ENCODE assay signal across 17 mouse cellular contexts in the genomic region with DNA sequence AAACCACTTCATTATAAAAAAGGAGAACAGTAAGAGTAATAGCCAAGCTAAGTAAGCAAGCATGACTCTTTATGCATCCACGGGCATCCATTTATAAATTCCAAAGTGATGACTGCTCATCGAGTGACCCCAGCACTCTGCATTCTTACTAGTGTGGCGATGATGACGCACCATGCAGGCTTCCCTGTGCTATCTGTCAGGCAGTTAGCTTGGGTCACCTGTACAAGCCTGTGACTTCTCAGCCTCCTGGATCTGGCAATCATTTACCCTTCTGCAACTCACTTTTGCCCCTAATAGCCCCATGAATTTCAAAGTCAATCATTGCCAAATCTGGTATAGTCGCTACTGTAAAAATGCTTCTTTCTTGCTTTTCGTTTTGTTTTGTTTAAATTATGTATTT.
DNase-seq lines count a peak whose midpoint lies in the region; ATAC-seq and TF ChIP-seq lines count a peak whose summit lies in the region.
"Had no signal": no experiment of that assay in that cellular context is flagged by ENCODE, and none has a peak within 500 bp of the region (broad histone marks: within the 10 kb centered on the region; RNA-seq: fewer than 3 reads in every experiment).

No protein-coding gene starts in this region.

- 73% methylated on average over 6 of the region's 6 CpGs for WGBS in lung, postnatal 0 days
- WGBS in intestine, embryonic 16.5 days, result 61% methylated on average over 6 of the region's 6 CpGs
- 64% methylated on average over 6 of the region's 6 CpGs for WGBS in kidney, postnatal 0 days

- H3K4me3 ChIP-seq in lung, postnatal 0 days (ENCODE audit: low read depth, low read length), result no peak overlapping the region
- H3K4me3 ChIP-seq in intestine, embryonic 16.5 days (ENCODE audit: low read length), result no peak overlapping the region
- no peak overlapping the region for H3K4me3 ChIP-seq in kidney, postnatal 0 days (replicated peaks; ENCODE audit: low read depth, low read length)
- H3K4me3 ChIP-seq: embryonic facial prominence, embryonic 15.5 days; forebrain, embryonic 10.5 days had no signal

- H3K9me3 ChIP-seq in lung, postnatal 0 days (ENCODE audit: low read length), result no peaks in the 10 kb centered on the region
- H3K9me3 ChIP-seq in intestine, embryonic 16.5 days (ENCODE audit: control insufficient read depth, low read length), result no peaks in the 10 kb centered on the region
- no peaks in the 10 kb centered on the region for H3K9me3 ChIP-seq in kidney, postnatal 0 days (replicated peaks; ENCODE audit: low read length)
- H3K9me3 ChIP-seq: embryonic facial prominence, embryonic 15.5 days; forebrain, embryonic 10.5 days had no signal

- H3K9ac ChIP-seq in lung, postnatal 0 days (replicated peaks; ENCODE audit: low read depth), result no peak overlapping the region
- no peak overlapping the region for H3K9ac ChIP-seq in intestine, embryonic 16.5 days (ENCODE audit: low read depth, low read length)
- no peak overlapping the region for H3K9ac ChIP-seq in kidney, postnatal 0 days (ENCODE audit: low read depth, low read length)
- H3K9ac ChIP-seq: embryonic facial prominence, embryonic 15.5 days; hindbrain, embryonic 14.5 days had no signal

- DNase-seq in lung, postnatal 0 days (ENCODE audit: low spot score), result no peak
- no peak for DNase-seq in lung, postnatal 36 days
- DNase-seq in kidney, postnatal 0 days (ENCODE audit: low spot score), result peak; percentile 49
- DNase-seq in yolk sac, embryonic 10.5 days (ENCODE audit: low spot score), result peak; percentile 40
- DNase-seq in retina, postnatal 1 day, result no peak
- DNase-seq in cerebellum, adult 9-11 months, result no peak
- no peak for DNase-seq in thymus, adult 18-20 months
- DNase-seq: B cell, adult 2 months; cerebellum, postnatal 10 days; heart, postnatal 14 days; lung, postnatal 14 days; thymus, postnatal 25 days had no signal

- no peaks in the 10 kb centered on the region for H3K36me3 ChIP-seq in lung, postnatal 0 days (ENCODE audit: insufficient read depth, low read length)
- H3K36me3 ChIP-seq in intestine, embryonic 16.5 days (ENCODE audit: control insufficient read depth, insufficient read depth, low read length), result no peaks in the 10 kb centered on the region
- H3K36me3 ChIP-seq in kidney, postnatal 0 days (ENCODE audit: insufficient read depth, low read length), result no peaks in the 10 kb centered on the region
- H3K36me3 ChIP-seq: embryonic facial prominence, embryonic 15.5 days; forebrain, embryonic 10.5 days had no signal

- no peaks in the 10 kb centered on the region for H3K27me3 ChIP-seq in lung, postnatal 0 days (replicated peaks; ENCODE audit: insufficient read depth, low read length)
- H3K27me3 ChIP-seq in intestine, embryonic 16.5 days (replicated peaks; ENCODE audit: control insufficient read depth, insufficient read depth, low read length), result no peaks in the 10 kb centered on the region
- no peaks in the 10 kb centered on the region for H3K27me3 ChIP-seq in kidney, postnatal 0 days (ENCODE audit: insufficient read depth, low read length)
- H3K27me3 ChIP-seq: embryonic facial prominence, embryonic 15.5 days had no signal

- TF ChIP-seq CTCF in lung, postnatal 0 days (IDR thresholded peaks at IDR 0.05), result no peak
- no peak for TF ChIP-seq CTCF in kidney, postnatal 0 days (IDR thresholded peaks at IDR 0.05; ENCODE audit: low read depth)

- no peaks in the 10 kb centered on the region for H3K4me1 ChIP-seq in lung, postnatal 0 days (ENCODE audit: insufficient read depth, low read depth, low read length)
- H3K4me1 ChIP-seq in intestine, embryonic 16.5 days (ENCODE audit: control insufficient read depth, insufficient read depth, low read length), result no peaks in the 10 kb centered on the region
- no peaks in the 10 kb centered on the region for H3K4me1 ChIP-seq in kidney, postnatal 0 days (replicated peaks; ENCODE audit: insufficient read depth, low read length)
- H3K4me1 ChIP-seq: embryonic facial prominence, embryonic 15.5 days; forebrain, embryonic 10.5 days had no signal

- peak; percentile 46; the same call in 1 of the 2 replicates for ATAC-seq in lung, postnatal 0 days
- peak; percentile 99 for ATAC-seq in intestine, embryonic 16.5 days
- ATAC-seq in kidney, postnatal 0 days (replicated peaks; ENCODE audit: low FRiP score, low read depth), result peak; percentile 98
- ATAC-seq: midbrain, embryonic 16.5 days had no signal

- TF ChIP-seq EP300 in lung, postnatal 0 days (IDR thresholded peaks at IDR 0.05), result peak; percentile 50

- no peak overlapping the region for H3K27ac ChIP-seq in lung, postnatal 0 days (ENCODE audit: low read length)
- no peak overlapping the region for H3K27ac ChIP-seq in intestine, embryonic 16.5 days (ENCODE audit: low read length)
- no peak overlapping the region for H3K27ac ChIP-seq in kidney, postnatal 0 days
- H3K27ac ChIP-seq: embryonic facial prominence, embryonic 15.5 days; forebrain, embryonic 10.5 days; hindbrain, embryonic 14.5 days had no signal

- no peak overlapping the region for H3K4me2 ChIP-seq in lung, postnatal 0 days (replicated peaks; ENCODE audit: low read depth, low read length)
- no peak overlapping the region for H3K4me2 ChIP-seq in intestine, embryonic 16.5 days (ENCODE audit: low read depth, low read length)
- no peak overlapping the region for H3K4me2 ChIP-seq in kidney, postnatal 0 days (ENCODE audit: low read length)
- H3K4me2 ChIP-seq: embryonic facial prominence, embryonic 15.5 days; hindbrain, embryonic 14.5 days had no signal

Comparison
In these comparisons a context has a peak if more than half of its experiments do, and no peak if none do; other contexts are left out.
1. ATAC-seq: peak in every context shown above with its lines; median percentile 99 in intestine, embryonic 16.5 days; 98 in kidney, postnatal 0 days; 46 in lung, postnatal 0 days.
2. DNase-seq: peak in kidney, postnatal 0 days (single experiment) and yolk sac, embryonic 10.5 days (single experiment); none in lung, postnatal 0 days (single experiment), lung, postnatal 36 days (single experiment), retina, postnatal 1 day (single experiment), cerebellum, adult 9-11 months (single experiment) and thymus, adult 18-20 months (0 of 2).